18 mouse cellular contexts compared by ENCODE assay signal in the genomic region with DNA sequence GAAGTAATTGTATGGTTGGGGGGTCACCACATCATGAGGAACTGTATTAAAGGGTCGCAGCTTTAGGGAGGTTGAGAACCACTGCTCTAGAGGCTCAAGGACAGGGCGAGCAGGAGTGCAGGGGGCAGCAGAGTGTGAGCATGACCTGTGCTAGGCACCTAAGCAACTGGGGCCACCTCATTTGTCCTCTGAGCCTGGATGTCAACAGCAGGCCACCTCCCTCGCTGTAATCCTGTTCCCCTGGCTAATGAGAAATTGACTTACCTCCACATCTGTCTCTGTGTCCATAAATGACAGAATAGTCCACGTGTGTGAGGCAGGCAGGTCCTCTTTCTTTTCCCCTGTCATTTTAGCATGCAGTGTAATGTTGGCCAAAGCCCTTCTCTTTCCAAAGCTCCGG.
A peak's percentile ranks its signal among the peaks of the same experiment; 100 is the strongest.
DNase-seq lines count a peak whose midpoint lies in the region; ATAC-seq and TF ChIP-seq lines count a peak whose summit lies in the region.
"Had no signal": no experiment of that assay in that cellular context is flagged by ENCODE, and none has a peak within 500 bp of the region (broad histone marks: within the 10 kb centered on the region; RNA-seq: fewer than 3 reads in every experiment).

No protein-coding gene starts in this region.

- no peak for TF ChIP-seq CTCF in liver, postnatal 0 days (IDR thresholded peaks at IDR 0.05; ENCODE audit: low read depth)
- no peak for TF ChIP-seq CTCF in midbrain, postnatal 0 days (IDR thresholded peaks at IDR 0.05)

- H3K36me3 ChIP-seq in liver, postnatal 0 days (replicated peaks; ENCODE audit: insufficient read depth, low read length), result no peaks in the 10 kb centered on the region
- H3K36me3 ChIP-seq in liver, embryonic 11.5 days (ENCODE audit: control insufficient read depth, insufficient read depth, low read length), result no peaks in the 10 kb centered on the region
- no peaks in the 10 kb centered on the region for H3K36me3 ChIP-seq in midbrain, embryonic 11.5 days (ENCODE audit: control insufficient read depth, insufficient read depth, low read length)
- H3K36me3 ChIP-seq in midbrain, postnatal 0 days (ENCODE audit: insufficient read depth, low read length), result no peaks in the 10 kb centered on the region
- H3K36me3 ChIP-seq: G1E had no signal

- DNase-seq in liver, postnatal 0 days, result no peak
- DNase-seq in liver, embryonic 11.5 days (ENCODE audit: low spot score), result no peak
- peak; percentile 73 for DNase-seq in midbrain, embryonic 11.5 days (ENCODE audit: low spot score, missing footprints)
- no peak for DNase-seq in midbrain, postnatal 0 days (ENCODE audit: low spot score)
- DNase-seq: adrenal gland, adult 2 months; adrenal gland, adult 8-10 months; adrenal gland, postnatal 10 days; adrenal gland, postnatal 14 days; adrenal gland, postnatal 25 days; adrenal gland, postnatal 36 days; B cell, adult 2 months; cerebellum, adult 11 months; cerebellum, adult 11-12 months; cerebellum, adult 18-20 months had no signal

- no peak for TF ChIP-seq EP300 in liver, postnatal 0 days (IDR thresholded peaks at IDR 0.05; ENCODE audit: low read depth)

- no peak overlapping the region for H3K9ac ChIP-seq in liver, postnatal 0 days (replicated peaks)
- H3K9ac ChIP-seq in liver, embryonic 11.5 days (ENCODE audit: low read depth, low read length), result no peak overlapping the region
- no peak overlapping the region for H3K9ac ChIP-seq in midbrain, embryonic 11.5 days (ENCODE audit: low read length)
- no peak overlapping the region for H3K9ac ChIP-seq in midbrain, postnatal 0 days (replicated peaks; ENCODE audit: low read length, poor library complexity, severe bottlenecking)

- no peak overlapping the region for H3K27ac ChIP-seq in liver, postnatal 0 days (ENCODE audit: low read depth)
- H3K27ac ChIP-seq in liver, embryonic 11.5 days (ENCODE audit: low read depth, low read length), result no peak overlapping the region
- H3K27ac ChIP-seq in midbrain, embryonic 11.5 days (ENCODE audit: low read depth, low read length), result no peak overlapping the region
- no peak overlapping the region for H3K27ac ChIP-seq in midbrain, postnatal 0 days (ENCODE audit: low read depth, low read length)

- no peaks in the 10 kb centered on the region for H3K27me3 ChIP-seq in liver, postnatal 0 days (ENCODE audit: insufficient read depth, low read length)
- no peaks in the 10 kb centered on the region for H3K27me3 ChIP-seq in liver, embryonic 11.5 days (replicated peaks; ENCODE audit: control insufficient read depth, insufficient read depth, low read length)
- no peaks in the 10 kb centered on the region for H3K27me3 ChIP-seq in midbrain, embryonic 11.5 days (ENCODE audit: control insufficient read depth, insufficient read depth, low read length)
- no peaks in the 10 kb centered on the region for H3K27me3 ChIP-seq in midbrain, postnatal 0 days (ENCODE audit: insufficient read depth, low read length)

- ATAC-seq in liver, postnatal 0 days, result peak; percentile 54
- no peak for ATAC-seq in liver, embryonic 11.5 days (replicated peaks; ENCODE audit: low FRiP score)
- ATAC-seq in midbrain, embryonic 11.5 days (ENCODE audit: low FRiP score), result no peak
- no peak for ATAC-seq in midbrain, postnatal 0 days (ENCODE audit: low FRiP score)
- ATAC-seq: activated CD4-positive, CD25-positive, alpha-beta regulatory T cell, adult 4 months; CD4-positive, CD25-positive, alpha-beta regulatory T cell, adult 4 months; Patski had no signal

- 68% methylated on average over 5 of the region's 5 CpGs for WGBS in liver, postnatal 0 days (ENCODE audit: insufficient replicate concordance)
- WGBS in liver, embryonic 11.5 days, result 80% methylated on average over 5 of the region's 5 CpGs
- 78% methylated on average over 5 of the region's 5 CpGs for WGBS in midbrain, embryonic 11.5 days
- 86% methylated on average over 5 of the region's 5 CpGs for WGBS in midbrain, postnatal 0 days

- H3K9me3 ChIP-seq in liver, postnatal 0 days (ENCODE audit: low read length), result no peaks in the 10 kb centered on the region
- H3K9me3 ChIP-seq in liver, embryonic 11.5 days (ENCODE audit: control insufficient read depth, low read length), result no peaks in the 10 kb centered on the region
- no peaks in the 10 kb centered on the region for H3K9me3 ChIP-seq in midbrain, embryonic 11.5 days (ENCODE audit: control insufficient read depth, low read length)
- H3K9me3 ChIP-seq in midbrain, postnatal 0 days (ENCODE audit: low read length), result no peaks in the 10 kb centered on the region
- H3K9me3 ChIP-seq: G1E had no signal

- H3K4me2 ChIP-seq in liver, postnatal 0 days (ENCODE audit: low read depth, low read length), result no peak overlapping the region
- H3K4me2 ChIP-seq in liver, embryonic 11.5 days, result no peak overlapping the region
- H3K4me2 ChIP-seq in midbrain, embryonic 11.5 days, result no peak overlapping the region
- H3K4me2 ChIP-seq in midbrain, postnatal 0 days (ENCODE audit: low read depth, low read length, poor library complexity, severe bottlenecking), result no peak overlapping the region

- no peak overlapping the region for H3K4me3 ChIP-seq in liver, postnatal 0 days (ENCODE audit: low read depth, low read length)
- no peak overlapping the region for H3K4me3 ChIP-seq in liver, embryonic 11.5 days (ENCODE audit: low read depth, low read length)
- H3K4me3 ChIP-seq in midbrain, embryonic 11.5 days (ENCODE audit: low read depth, low read length), result no peak overlapping the region
- no peak overlapping the region for H3K4me3 ChIP-seq in midbrain, postnatal 0 days (ENCODE audit: low read depth, low read length)

- H3K4me1 ChIP-seq in liver, postnatal 0 days (ENCODE audit: insufficient read depth), result no peaks in the 10 kb centered on the region; the same call in 1 of the 2 replicates
- H3K4me1 ChIP-seq in liver, embryonic 11.5 days (replicated peaks; ENCODE audit: control insufficient read depth, insufficient read depth, low read length), result no peaks in the 10 kb centered on the region
- H3K4me1 ChIP-seq in midbrain, embryonic 11.5 days (ENCODE audit: control insufficient read depth, insufficient read depth, low read length), result no peaks in the 10 kb centered on the region
- H3K4me1 ChIP-seq in midbrain, postnatal 0 days (ENCODE audit: insufficient read depth, low read length), result no peaks in the 10 kb centered on the region
